Mouse (Mus musculus) urinary bladder, adult 18-20 months (tissue): Measurements from ENCODE around the gene B4galt5.
"Not testable (repeated sequence)": the region's sequence is repeated elsewhere in the genome, so short reads cannot be mapped to it uniquely, and the experiment has no call there.

Experiments
- DNase-seq, 2 experiments: peaks; one replicate each; pipeline ENCODE4 v3.0.0; 2022; ENCODE audit warnings: low spot score in 2 of 2, mixed read lengths in 2 of 2

Gene B4galt5

DNA sequence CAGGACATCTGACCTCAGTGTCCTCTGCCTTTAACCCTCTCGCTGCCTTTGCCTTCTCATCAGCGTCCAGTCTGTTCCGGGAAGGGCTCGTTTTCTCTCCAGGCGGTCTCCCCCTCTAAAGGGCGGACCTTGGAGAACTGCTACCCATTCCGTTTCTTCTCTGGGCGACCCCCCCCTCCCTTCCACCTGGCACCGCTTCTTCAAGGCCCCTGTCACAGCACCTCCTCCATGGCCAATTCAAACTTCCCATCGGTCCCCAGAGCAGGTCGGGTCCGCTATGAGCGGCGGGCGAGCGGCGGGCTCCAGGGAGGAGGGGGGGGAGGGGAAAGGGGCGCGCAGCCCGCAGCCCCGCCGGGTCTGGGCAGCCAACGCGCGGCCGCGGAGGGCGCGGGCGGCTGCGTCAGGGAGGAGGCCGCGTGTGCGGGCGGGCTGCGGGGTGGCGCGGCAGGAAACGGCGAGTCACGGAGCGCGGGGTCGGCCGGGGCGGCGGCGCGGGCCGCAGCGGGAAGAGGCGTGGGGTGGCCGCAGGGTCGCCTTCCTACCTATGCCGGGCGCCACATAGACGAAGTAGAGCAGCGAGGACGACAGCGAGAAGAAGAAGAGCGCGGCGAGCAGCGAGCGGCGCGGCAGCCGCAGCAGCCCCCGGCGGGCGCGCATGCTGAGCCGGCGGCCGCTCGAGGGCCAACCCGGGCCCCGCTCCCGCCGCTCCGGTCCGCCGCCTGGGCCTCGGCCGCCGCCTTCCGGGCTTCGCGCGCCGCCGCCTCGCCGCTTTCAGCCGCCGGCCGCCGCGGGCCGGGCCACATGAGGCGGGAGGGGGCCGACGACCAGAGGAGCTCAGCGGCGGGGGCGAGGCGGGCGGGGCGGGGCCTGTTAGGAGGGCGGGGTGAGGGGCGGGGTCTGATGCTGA is at the start of gene B4galt5:
Gene B4galt5 (minus strand): TSS at position 808 of the 907 bp plus-strand sequence.
- no peak for DNase-seq

DNA sequence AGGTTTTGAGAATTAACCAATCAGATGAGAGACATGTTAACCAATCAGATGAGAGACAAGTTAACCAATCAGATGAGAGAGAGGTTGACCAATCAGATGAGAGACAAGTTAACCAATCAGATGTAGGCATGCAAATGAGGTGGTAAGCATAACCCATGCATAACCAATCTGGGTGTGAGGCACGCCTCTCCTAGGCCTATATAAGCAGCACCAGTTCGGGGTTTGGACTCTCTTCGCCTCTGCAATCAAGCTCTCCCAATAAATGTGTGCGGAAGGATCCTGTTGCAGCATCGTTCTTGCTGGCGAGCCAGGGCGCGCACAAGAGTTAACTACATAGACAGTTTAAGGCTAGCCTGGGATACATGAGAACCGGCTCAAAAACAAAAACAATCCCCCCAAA is 47.4 kb upstream of the B4galt5 start:
- not testable (repeated sequence) for DNase-seq

DNA sequence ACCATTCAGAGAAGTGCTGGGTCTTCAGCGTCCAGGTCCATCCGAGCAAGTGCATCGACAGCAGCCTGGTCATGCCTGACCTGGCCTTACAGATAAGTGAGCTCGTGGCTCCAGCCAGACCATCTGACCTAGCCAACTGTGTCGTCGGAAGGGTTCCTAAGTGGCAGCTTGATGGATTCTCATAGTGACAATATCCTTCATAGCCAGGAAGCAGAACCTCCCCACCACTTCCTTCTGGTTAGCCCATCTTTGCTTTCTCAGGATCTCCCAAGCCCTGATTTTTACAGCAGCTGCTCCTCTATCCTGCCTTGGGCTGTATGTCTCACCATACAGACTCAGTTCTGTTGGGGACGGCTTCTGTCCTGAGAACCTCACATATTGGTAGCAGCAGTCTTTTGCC is 45.4 kb upstream of the B4galt5 start:
- DNase-seq = no peak

DNA sequence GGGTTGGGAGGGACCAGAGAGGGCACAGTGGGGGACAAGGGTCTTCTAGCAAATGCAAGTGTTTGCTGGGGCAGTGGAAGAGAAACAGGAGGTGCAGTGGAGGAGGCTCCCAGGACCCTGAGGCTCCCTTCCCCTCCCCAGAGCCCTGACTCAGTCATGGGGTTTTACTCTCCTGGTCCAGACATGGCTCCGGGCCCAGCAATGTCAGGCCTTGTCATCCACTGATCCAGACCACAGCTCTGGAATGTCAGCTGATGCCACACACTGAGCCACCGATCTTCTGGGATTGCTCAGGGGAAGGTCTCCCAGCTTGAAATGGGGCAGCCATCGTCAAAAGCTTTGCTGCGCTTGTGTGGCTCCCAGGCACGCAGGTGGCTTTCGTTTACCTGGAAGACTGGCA is 38.0 kb upstream of the B4galt5 start:
- no peak for DNase-seq

DNA sequence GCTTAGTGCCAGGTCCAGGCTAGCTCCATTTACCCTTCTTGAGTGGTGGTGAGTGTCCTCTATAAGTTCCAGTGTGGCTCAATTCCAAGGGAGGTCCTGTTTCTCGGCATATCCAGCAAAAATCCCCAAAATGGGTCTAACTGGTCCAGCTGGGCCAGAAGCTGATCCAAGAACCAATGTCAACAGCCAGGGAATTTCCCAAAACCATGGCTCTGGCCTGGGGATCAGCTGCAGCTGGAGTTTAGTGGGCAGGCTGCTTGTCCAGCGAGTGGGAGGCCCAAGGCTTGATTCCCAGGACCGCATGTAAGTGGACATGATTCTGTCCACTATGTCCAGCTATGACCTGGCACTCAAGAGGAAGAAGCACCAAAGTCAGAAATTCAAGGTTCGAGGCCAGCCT is 37.5 kb upstream of the B4galt5 start:
- no peak for DNase-seq

DNA sequence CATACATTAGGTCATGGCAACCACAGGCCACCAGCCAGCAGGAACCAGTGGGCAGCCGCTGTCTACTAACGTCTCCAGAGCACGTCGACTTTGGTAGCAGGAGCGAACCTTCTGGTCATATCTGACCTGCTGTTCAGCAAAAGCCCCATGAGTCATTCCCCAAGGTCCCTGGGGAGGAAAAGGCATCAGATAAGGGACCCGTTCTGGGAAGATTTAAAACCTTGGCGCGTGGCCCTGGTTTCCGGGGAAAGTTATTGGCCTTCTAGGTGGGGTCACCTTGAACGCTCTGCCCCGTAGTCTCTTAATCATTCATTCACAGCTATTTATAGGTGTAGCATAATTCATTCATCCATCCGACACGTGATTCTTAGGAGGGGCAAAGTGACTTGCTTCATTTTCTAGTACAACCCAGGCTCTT is 34.7 kb upstream of the B4galt5 start:
- DNase-seq = peak; percentile 60 to 70

DNA sequence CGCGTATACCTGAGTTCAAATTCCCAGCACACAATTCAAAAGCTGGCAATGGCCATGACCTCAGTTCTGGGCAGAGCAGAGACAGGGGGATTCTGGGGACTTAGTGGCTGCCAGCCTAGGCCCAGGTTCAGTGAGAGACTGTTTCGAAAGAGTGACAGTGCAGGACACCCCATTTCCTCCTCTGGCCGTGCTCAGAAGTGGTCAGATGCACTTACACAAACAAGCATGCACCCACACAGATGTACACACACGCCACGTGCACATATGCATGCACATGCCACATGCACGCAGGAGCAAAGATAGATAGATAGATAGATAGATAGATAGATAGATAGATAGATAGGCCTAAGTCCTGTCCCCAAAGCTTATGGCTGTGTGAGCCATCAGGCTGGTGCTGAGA is 33.4 kb upstream of the B4galt5 start:
- no peak for DNase-seq

DNA sequence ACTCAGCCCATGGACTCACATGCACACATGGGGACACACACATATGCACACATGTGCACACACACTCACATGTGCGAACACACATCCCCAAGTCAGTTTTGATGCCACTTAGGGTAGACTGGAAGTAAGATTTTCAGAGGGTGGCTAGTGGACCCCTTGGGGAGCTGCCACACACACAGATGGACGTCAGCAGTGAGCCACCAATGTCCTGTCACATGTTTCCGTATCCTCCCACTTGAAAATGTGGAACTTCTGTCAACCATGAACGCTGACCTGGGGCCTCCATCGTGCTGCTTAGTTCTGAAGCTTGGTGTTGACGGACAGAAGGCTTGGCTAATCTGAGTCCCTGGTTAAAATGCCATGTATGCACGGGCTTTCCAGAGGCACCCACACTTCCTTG is 32.6 kb upstream of the B4galt5 start:
- DNase-seq = no peak

DNA sequence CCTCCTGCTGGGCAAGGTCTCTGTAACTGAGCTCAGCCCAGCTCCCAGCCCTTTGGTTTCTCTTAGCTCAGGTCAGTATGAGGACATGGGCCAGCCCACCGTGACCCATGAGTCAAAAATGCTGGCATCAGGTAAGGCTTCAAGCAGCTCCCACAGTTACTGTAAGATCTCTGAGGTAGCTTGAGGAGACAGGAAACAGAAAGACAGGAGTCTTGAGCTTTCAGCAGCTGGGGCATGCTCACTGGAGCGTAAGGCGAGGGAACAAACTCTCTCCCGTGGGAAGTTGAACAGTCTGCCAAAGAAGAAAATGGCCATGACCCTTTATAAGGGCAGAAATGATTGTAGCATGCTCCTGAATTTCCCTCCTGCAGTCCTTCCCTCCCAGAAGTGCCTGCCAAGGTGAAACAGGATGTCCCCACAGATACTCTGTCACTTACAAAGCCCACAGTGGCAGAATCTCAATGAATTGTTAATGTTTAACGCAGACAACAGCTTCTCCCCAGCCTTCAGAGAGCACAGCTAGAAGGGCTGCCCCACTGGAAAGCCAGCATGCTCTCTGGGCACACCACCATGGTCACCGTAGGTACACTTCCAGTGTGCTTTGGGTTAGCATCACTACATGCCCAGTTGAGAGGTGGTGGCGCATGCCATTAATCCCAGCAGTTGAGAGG is 31.8 kb upstream of the B4galt5 start:
- no peak for DNase-seq

DNA sequence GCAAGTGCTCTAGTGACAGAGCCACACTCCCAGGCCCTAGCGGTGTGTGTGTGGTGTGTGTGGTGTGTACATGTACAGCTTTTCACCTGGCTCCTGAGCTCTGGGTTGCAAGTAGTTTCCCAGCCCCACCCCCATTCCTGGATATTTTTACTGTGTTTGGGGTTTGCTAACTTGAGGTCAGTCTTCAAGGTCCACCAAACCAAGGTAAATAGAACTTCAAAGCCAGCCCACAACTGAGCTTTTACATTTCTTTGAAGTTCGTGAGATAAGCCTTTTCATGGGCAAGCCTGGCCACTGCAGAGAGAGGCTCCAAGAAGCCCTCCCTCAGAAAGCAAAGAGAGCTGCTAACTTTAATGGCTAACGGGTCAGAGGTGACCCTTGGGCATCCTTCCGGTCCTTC is 30.0 kb upstream of the B4galt5 start:
- no peak for DNase-seq

DNA sequence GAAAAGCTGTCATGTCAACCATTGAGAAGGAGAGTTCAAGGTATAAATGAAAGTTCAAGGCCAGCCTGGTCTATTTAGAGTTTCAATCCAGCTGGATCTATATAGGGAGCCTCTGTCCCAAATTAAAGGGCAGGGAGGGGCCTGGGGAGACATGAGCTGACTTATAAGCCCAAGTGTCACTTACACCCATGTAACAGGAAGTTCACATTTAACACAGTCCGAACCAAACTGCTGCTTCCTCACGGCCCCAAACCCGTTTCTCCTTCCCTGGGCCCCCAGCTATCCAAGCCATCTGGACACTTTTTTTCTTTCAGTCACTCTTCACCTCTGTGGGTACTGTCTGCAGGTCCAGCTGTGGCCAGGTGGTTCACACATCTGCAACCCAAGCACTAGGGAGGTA is 28.7 kb upstream of the B4galt5 start:
- DNase-seq = no peak

DNA sequence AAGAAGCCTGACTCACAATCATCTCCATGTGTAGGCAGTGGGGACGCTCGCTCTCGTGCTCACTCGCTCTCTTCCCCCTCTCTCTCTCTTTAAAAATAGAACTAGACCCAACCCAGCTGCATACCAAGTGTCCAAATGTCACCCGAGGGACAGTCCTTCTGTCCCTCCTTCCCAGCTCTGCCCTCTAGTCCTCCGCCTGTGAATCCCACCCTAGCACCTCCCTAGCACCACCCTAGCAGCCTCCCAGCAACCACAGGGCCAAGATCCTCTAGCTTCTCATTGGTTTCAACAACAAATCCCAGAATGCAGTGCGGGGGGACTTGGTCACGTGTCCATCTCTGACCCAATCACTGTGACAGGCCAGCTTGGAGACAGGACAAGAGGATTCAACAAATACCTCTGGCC is 27.2 kb upstream of the B4galt5 start:
- DNase-seq = no peak

DNA sequence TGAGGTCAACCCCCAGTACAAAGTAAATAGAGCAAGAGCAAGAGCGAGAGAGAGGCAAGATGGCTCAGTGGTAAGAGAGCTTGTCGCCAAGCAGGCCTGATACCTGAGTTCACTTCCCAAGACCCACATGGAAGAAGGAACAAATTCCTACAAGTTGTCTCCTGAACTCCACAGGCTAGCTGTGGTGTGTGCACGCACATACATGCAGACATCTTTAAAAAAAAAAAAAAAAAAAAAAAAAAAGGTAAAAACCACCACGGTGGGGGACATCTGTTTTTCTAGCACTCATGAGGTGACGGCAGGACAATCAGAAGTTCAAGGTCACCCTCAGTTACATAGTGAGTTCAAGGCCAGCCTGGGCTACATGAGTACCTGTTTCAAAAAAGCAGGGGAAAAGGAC is 26.7 kb upstream of the B4galt5 start:
- no peak for DNase-seq

DNA sequence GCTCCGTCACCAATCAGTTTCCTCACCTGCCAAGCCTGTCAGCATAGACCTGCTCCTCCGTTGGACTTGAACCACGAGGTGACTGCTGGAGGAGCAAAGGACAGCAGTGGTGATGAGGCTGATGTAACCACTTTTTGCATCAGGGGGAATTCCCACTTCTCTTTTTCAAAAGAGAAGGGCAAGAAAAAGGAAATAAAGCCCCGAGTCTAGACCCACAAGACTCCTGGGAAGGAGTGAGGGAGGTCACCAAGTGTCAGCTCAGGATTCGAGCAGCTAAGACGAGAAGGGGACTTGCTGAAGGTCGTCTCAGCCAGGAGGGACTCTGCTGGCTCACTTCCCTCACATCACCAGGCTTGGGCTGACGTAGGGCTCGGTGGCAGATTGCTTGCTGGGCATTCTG is 26.2 kb upstream of the B4galt5 start:
- DNase-seq = no peak

DNA sequence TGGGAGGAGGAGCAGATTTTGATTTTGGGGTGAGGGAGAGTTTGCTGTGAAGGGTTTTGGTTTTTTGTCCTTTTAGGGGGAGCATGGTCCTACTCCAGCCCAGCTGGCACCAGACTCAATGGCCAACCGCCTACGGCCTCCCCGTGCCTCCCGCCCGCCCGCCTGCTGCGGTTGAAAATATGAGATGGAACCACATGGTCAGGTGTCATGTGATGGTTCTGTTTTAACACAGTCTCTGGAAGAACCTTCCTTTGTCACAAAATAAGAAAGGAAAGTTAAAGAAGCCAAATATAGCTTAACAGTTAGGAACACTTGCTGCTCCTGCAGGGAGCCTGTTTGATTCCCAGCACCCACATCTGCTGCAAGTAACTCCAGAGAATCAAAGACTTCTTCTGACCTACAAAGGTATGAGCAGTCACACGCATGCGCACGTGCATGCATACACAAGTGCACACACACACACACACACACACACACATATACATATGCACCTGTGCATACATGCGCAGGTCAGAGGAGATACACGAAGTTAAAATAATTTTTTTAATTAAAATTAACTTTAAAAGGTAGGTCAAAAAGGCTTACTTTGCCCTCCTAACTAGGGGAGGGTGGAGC is 25.3 kb upstream of the B4galt5 start:
- no peak for DNase-seq

DNA sequence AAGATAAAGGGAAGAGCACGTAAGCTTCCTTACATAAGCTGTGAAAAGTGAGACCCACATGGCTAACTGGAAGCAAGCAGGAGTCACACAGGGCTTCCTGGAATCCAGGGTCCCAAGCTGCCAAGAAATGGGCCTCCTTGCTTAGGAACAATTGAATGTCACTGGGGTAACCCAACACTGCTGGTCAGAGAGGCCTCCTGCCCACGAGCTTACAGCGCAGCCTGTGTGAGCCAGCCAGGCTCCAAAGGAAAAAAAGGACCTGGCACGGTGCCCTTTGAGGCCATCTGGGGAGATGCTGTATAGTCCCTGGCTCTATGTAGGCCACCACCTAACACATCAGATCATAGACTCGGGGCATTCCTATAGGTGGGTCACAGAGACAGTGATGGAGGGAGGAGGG is 24.3 kb upstream of the B4galt5 start:
- no peak for DNase-seq

DNA sequence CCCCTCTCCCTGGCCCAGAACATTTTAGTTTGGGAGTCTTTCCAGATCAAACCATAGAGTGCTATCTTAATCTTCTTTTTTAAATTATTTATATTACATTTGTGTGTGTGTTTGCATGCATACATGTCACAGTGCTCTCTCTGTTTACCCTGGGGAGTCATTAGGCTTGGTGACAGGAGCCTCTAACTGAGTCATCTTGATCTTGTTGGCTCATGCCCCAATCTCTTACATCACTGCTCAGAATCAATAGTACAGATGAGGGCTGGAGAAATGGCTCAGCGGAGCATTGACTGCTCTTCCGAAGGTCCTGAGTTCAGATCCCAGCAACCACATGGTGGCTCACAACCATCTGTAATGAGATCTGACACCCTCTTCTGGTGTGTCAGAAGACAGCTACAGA is 22.5 kb upstream of the B4galt5 start:
- DNase-seq = no peak

DNA sequence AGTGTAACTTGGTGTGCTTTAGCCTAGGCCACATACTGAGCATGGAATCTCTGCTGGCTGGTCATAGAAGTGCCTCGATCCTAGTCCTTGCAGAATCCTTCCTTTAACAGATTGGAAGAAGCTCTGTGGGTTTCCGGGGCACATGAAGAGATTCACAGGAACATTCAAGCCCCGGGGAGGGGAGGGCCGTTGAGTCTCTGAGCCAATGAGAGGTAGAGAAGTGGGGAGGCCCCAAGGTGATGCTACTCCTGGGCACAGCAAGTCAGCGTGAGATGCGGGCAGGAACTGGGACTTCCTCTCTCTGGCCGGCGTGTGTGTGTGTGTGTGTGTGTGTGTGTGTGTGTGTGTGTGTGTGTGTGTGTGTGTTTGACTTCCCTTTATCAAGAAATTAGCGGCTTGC is 19.3 kb upstream of the B4galt5 start:
- DNase-seq = no peak

DNA sequence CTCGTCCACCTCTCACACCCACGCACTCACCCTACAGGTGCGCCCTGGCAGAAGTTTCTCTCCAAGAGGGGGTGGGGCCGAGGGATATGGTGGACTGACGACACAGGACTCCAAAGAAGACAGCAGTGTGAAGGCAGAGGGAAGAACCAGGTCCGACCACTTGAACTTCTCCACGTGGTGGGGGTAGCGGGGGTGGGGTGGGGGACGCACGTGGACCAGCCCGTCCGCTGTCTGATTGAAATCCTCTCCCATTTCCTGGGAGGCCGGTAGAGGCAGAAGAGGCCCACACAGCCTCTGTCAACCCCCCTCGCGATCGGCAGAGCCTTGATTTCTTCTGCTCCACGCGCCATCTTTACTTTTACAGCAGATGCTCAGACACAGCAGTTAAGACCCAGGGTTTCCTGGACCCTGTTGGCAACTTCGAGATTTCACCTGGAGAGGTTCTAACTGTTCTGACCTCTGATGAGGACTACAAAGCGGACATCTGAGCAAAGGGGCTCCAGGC is 18.8 kb upstream of the B4galt5 start:
- DNase-seq = no peak

DNA sequence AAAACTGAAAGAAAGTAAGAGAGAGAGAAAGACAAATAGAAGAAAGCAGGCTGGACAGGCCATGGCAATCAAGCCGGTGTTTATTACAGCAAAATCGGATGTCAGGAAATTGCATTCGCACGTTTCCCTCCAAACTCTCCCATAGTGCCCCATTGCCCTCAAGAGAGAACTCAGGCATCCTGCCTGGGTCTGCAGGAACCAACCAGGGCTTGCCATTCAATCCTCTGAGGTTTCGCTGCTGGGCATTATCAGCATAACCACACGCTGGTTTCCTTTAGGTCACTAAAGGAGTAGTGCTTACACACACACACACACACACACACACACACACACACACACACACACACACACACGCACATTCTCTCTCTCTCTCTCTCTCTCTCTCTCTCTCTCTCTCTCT is 18.3 kb upstream of the B4galt5 start:
- no peak for DNase-seq

DNA sequence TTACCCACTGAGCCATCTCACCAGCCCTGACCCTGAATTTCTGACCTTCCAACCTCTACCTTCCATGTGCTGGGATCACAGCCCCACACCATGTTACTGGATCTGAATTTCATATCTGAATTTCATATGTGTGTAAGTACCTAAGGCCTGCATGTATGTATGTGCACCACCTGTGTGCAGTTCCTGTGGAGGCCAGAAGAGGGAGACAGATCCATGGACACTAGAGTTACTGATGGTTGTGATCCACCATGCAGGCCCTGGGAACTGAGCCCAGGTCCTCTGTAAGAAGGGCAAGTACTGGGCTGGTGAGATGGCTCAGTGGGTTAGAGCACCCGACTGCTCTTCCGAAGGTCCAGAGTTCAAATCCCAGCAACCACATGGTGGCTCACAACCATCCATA is 16.1 kb upstream of the B4galt5 start:
- no peak for DNase-seq

DNA sequence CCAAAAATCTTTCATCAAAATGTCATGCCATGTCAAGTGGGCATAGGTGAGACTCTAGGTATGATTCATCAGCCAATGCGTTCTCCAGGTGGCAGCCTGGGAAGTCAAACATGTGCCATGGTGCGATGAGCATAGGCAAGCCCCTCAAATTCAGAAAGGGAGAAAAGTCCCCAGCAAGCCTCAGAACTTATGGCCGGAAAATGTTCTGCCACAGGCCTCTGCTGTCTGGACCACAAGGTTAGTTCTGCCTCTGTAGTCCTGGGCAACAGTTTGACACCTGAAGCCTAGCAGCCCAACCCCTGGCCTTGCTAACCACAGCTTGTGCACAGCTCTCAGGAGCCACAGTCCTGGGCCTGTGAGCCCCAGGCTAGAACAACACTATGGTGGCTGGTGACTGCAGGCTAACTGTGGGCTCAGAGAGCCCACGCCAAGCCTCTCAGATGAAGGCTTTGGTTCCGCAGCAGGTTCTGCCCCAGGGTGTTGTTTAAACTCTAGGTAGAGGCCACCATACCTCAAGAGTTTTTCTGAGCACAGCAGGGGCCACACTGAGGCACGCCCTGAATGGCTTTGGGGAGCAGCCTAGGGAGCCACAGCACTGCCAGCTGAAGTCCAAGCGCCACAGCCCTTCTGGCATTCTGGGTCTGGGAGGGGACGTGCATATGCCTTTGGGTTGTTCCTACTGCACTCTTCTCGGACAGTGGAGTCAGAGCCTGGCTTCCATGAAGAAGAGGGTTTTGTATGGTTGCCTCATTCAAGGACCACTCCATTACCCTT is 14.5 kb upstream of the B4galt5 start:
- no peak for DNase-seq
